Mouse (Mus musculus): ENCODE measurements around the gene C5ar1.

GRCm38 (mm10) chr7:16274922-16275890, 15.9 kb upstream of the C5ar1 start:
- TF ChIP-seq GATA1 (IDR thresholded peaks at IDR 0.05; ENCODE audit: low read length) (no peak), TAL1 (IDR thresholded peaks at IDR 0.05; ENCODE audit: low read length) (no peak)

All from erythroblast, embryonic 14.5 days (primary cell).